Comparison of ENCODE assay signal across 9 mouse cellular contexts in genomic region chr7:35545881-35546280, GRCm38 (mm10). TPM values are rescaled to one million over a fixed set of nuclear protein-coding genes. Genes with fewer than 3 reads are reported as not detected.
DNase-seq lines count a peak whose midpoint lies in the region; ATAC-seq and TF ChIP-seq lines count a peak whose summit lies in the region.
"Had no signal": no experiment of that assay in that cellular context is flagged by ENCODE, and none has a peak within 500 bp of the region (broad histone marks: within the 10 kb centered on the region; RNA-seq: fewer than 3 reads in every experiment).

No protein-coding gene starts in this region.

- DNase-seq in MN1 (ENCODE audit: low spot score), result peak; percentile 50
- peak; percentile 62 for DNase-seq in cerebellum, adult 9-10 months
- peak; percentile 25 to 28 for DNase-seq in frontal cortex, postnatal 25 days (ENCODE audit: low spot score in 2 of 2)
- DNase-seq in kidney, postnatal 10 days, result peak; percentile 76
- peak; percentile 58 for DNase-seq in liver, adult 2 months (ENCODE audit: extremely low read depth, low read depth, low spot score)
- DNase-seq in neural tube, embryonic 11.5 days (ENCODE audit: low spot score), result peak; percentile 66
- DNase-seq in thymus, postnatal 36 days, result peak; percentile 45 to 48

- no peak overlapping the region for H3K27ac ChIP-seq in liver, adult 2 months (replicated peaks; ENCODE audit: insufficient read depth, low read depth, low read length)
- H3K27ac ChIP-seq in neural tube, embryonic 11.5 days (ENCODE audit: low read depth, low read length), result no peak overlapping the region
- H3K27ac ChIP-seq: macrophage had no signal

- no peaks in the 10 kb centered on the region for H3K27me3 ChIP-seq in C2C12 (ENCODE audit: control insufficient read depth, insufficient read depth, insufficient read length)
- no peaks in the 10 kb centered on the region for H3K27me3 ChIP-seq in liver, adult 2 months (ENCODE audit: control insufficient read depth, insufficient read depth, low read length)
- no peaks in the 10 kb centered on the region for H3K27me3 ChIP-seq in neural tube, embryonic 11.5 days (ENCODE audit: control insufficient read depth, insufficient read depth, low read length)

- TF ChIP-seq POLR2A in liver, adult 2 months (IDR thresholded peaks at IDR 0.05; ENCODE audit: extremely low read depth, insufficient read depth, low read length), result no peak

- no peak overlapping the region for H3K9ac ChIP-seq in liver, adult 2 months (ENCODE audit: low read depth, low read length)
- H3K9ac ChIP-seq in neural tube, embryonic 11.5 days (ENCODE audit: low read length), result no peak overlapping the region

- H3K36me3 ChIP-seq in C2C12 (ENCODE audit: control insufficient read depth, insufficient read depth), result peaks cover 16% of the 10 kb centered on the region
- H3K36me3 ChIP-seq in liver, adult 2 months (ENCODE audit: control insufficient read depth, insufficient read depth, low read length), result peaks cover 28% of the 10 kb centered on the region
- H3K36me3 ChIP-seq in neural tube, embryonic 11.5 days (ENCODE audit: control insufficient read depth, insufficient read depth, low read length), result no peaks in the 10 kb centered on the region

- WGBS in liver, adult 2 months, result 36% methylated on average over 4 of the region's 4 CpGs
- WGBS in neural tube, embryonic 11.5 days, result 41% methylated on average over 4 of the region's 4 CpGs

- no peak for ATAC-seq in neural tube, embryonic 11.5 days (ENCODE audit: insufficient read depth, low FRiP score, low TSS enrichment)

- H3K4me1 ChIP-seq in liver, adult 2 months (ENCODE audit: control insufficient read depth, insufficient read depth, low read length), result no peaks in the 10 kb centered on the region
- H3K4me1 ChIP-seq in neural tube, embryonic 11.5 days (ENCODE audit: control insufficient read depth, insufficient read depth, low read length), result no peaks in the 10 kb centered on the region

- no peaks in the 10 kb centered on the region for H3K79me3 ChIP-seq in C2C12 (ENCODE audit: low read depth)

- H3K4me3 ChIP-seq in C2C12 (ENCODE audit: insufficient read depth, poor library complexity, severe bottlenecking), result no peak overlapping the region
- no peak overlapping the region for H3K4me3 ChIP-seq in liver, adult 2 months (ENCODE audit: insufficient read depth, low read depth, low read length)
- no peak overlapping the region for H3K4me3 ChIP-seq in neural tube, embryonic 11.5 days (ENCODE audit: low read depth, low read length)

- no peaks in the 10 kb centered on the region for H3K79me2 ChIP-seq in C2C12 (ENCODE audit: control insufficient read depth, insufficient read depth)
- H3K79me2 ChIP-seq in liver, adult 2 months (ENCODE audit: control insufficient read depth, insufficient read depth, low read length), result no peaks in the 10 kb centered on the region

- peak; percentile 61 for TF ChIP-seq CTCF in C2C12 (IDR thresholded peaks at IDR 0.05; ENCODE audit: control insufficient read depth, insufficient read depth, insufficient read length)
- TF ChIP-seq CTCF in liver, adult 2 months (IDR thresholded peaks at IDR 0.05; ENCODE audit: low read depth, low read length), result peak; percentile 69

- no peak overlapping the region for H3K4me2 ChIP-seq in neural tube, embryonic 11.5 days (ENCODE audit: low read depth)

- no peak overlapping the region for H3ac ChIP-seq in C2C12 (ENCODE audit: control insufficient read depth, insufficient read length, low read depth)

- no peaks in the 10 kb centered on the region for H3K9me3 ChIP-seq in neural tube, embryonic 11.5 days (ENCODE audit: control insufficient read depth, low read length)

TF ChIP-seq in C2C12, 6 proteins besides CTCF, POLR2A, EP300 and RAD21:
- TF ChIP-seq FOSL1 (IDR thresholded peaks at IDR 0.05; ENCODE audit: insufficient read depth, low read length, poor library complexity, severe bottlenecking), result no peak
- no peak for TF ChIP-seq MAX (IDR thresholded peaks at IDR 0.05)
- no peak for TF ChIP-seq MYOD1 (IDR thresholded peaks at IDR 0.05; ENCODE audit: control insufficient read depth, insufficient read length, low read depth)
- TF ChIP-seq CEBPB (IDR thresholded peaks at IDR 0.05; ENCODE audit: low read depth), result no peak
- TF ChIP-seq MYOG (IDR thresholded peaks at IDR 0.05; ENCODE audit: control insufficient read depth, extremely low read depth, insufficient read length), result no peak
- no peak for TF ChIP-seq USF1 (IDR thresholded peaks at IDR 0.05; ENCODE audit: low read depth)

RNA-seq across cellular contexts. Expression of gene Tdrd12, which starts 8.3 kb away (rescaled TPM):
- polyA plus RNA-seq in C2C12 (2012; fragmentation: generic; extraction: Trizol), result not detected
- under 0.01 TPM in 1 of 2 replicates, not detected in the other for total RNA-seq in liver, adult 2 months (2014; rRNA removed)
- not detected in 2 replicates for polyA plus RNA-seq in liver, adult 2 months (2012; rRNA removed)
- polyA plus RNA-seq in neural tube, embryonic 11.5 days (2014; fragmentation: Nextera tagmentation; extraction: Ambion mirVana), result 0.11 TPM in 1 of 2 replicates, not detected in the other

RNA-seq across cellular contexts. Expression of gene Nudt19, which starts 10.2 kb away (rescaled TPM):
- polyA plus RNA-seq in C2C12 (2012; fragmentation: generic; extraction: Trizol), result 33.9 TPM
- 52.3 and 66.0 TPM in 2 replicates for total RNA-seq in liver, adult 2 months (2014; rRNA removed)
- 42.7 and 51.1 TPM in 2 replicates for polyA plus RNA-seq in liver, adult 2 months (2012; rRNA removed)
- 47.2 and 47.8 TPM in 2 replicates for polyA plus RNA-seq in neural tube, embryonic 11.5 days (2014; fragmentation: Nextera tagmentation; extraction: Ambion mirVana)

RNA-seq across cellular contexts. Expression of gene Rgs9bp, which starts 39.5 kb away (rescaled TPM):
- polyA plus RNA-seq in C2C12 (2012; fragmentation: generic; extraction: Trizol), result 0.02 TPM
- total RNA-seq in liver, adult 2 months (2014; rRNA removed), result under 0.01 TPM in 2 replicates
- polyA plus RNA-seq in liver, adult 2 months (2012; rRNA removed), result not detected in 2 replicates
- 0.18 and 0.24 TPM in 2 replicates for polyA plus RNA-seq in neural tube, embryonic 11.5 days (2014; fragmentation: Nextera tagmentation; extraction: Ambion mirVana)

RNA-seq across cellular contexts. Expression of gene Ankrd27, which starts 40.2 kb away (rescaled TPM):
- 19.5 TPM for polyA plus RNA-seq in C2C12 (2012; fragmentation: generic; extraction: Trizol)
- 15.5 and 19.7 TPM in 2 replicates for total RNA-seq in liver, adult 2 months (2014; rRNA removed)
- polyA plus RNA-seq in liver, adult 2 months (2012; rRNA removed), result 12.9 and 14.6 TPM in 2 replicates
- polyA plus RNA-seq in neural tube, embryonic 11.5 days (2014; fragmentation: Nextera tagmentation; extraction: Ambion mirVana), result 28.0 and 28.2 TPM in 2 replicates
